Mouse (Mus musculus): ENCODE data around the gene Atl3.

The Atl3 gene

GRCm38 (mm10) chr19:7557844-7558243 lies 64.0 kb downstream of the Atl3 start:
- ATAC-seq (ENCODE audit: insufficient number of reproducible peaks, low FRiP score, low TSS enrichment) = no peak

GRCm38 (mm10) chr19:7558675-7559074 lies 64.8 kb downstream of the Atl3 start:
- no peak for ATAC-seq (ENCODE audit: insufficient number of reproducible peaks, low FRiP score, low TSS enrichment)

- no peak for ATAC-seq (ENCODE audit: insufficient number of reproducible peaks, low FRiP score, low TSS enrichment)
Observed at GRCm38 (mm10) chr19:7559986-7560385, 66.1 kb downstream of the Atl3 start.

GRCm38 (mm10) chr19:7561456-7561855 lies 67.6 kb downstream of the Atl3 start:
- no peak for ATAC-seq (ENCODE audit: insufficient number of reproducible peaks, low FRiP score, low TSS enrichment)

GRCm38 (mm10) chr19:7562601-7563129 lies 68.8 kb downstream of the Atl3 start:
- ATAC-seq (ENCODE audit: insufficient number of reproducible peaks, low FRiP score, low TSS enrichment) = no peak

- ATAC-seq (ENCODE audit: insufficient number of reproducible peaks, low FRiP score, low TSS enrichment) = no peak
Observed at GRCm38 (mm10) chr19:7563676-7564075, 69.8 kb downstream of the Atl3 start.

GRCm38 (mm10) chr19:7564457-7564856 lies 70.6 kb downstream of the Atl3 start:
- ATAC-seq (ENCODE audit: insufficient number of reproducible peaks, low FRiP score, low TSS enrichment) = no peak

- no peak for ATAC-seq (ENCODE audit: insufficient number of reproducible peaks, low FRiP score, low TSS enrichment)
Observed at GRCm38 (mm10) chr19:7566826-7567225, 73.0 kb downstream of the Atl3 start.

- no peak for ATAC-seq (ENCODE audit: insufficient number of reproducible peaks, low FRiP score, low TSS enrichment)
Observed at GRCm38 (mm10) chr19:7568364-7568763, 74.5 kb downstream of the Atl3 start.

GRCm38 (mm10) chr19:7569650-7570049 lies 75.8 kb downstream of the Atl3 start:
- ATAC-seq (ENCODE audit: insufficient number of reproducible peaks, low FRiP score, low TSS enrichment) = no peak

GRCm38 (mm10) chr19:7576180-7576579 lies 82.3 kb downstream of the Atl3 start:
- no peak for ATAC-seq (ENCODE audit: insufficient number of reproducible peaks, low FRiP score, low TSS enrichment)

- ATAC-seq (ENCODE audit: insufficient number of reproducible peaks, low FRiP score, low TSS enrichment) = no peak
Observed at GRCm38 (mm10) chr19:7577710-7578109, 83.9 kb downstream of the Atl3 start.

GRCm38 (mm10) chr19:7581042-7581441 lies 87.2 kb downstream of the Atl3 start:
- no peak for ATAC-seq (ENCODE audit: insufficient number of reproducible peaks, low FRiP score, low TSS enrichment)

GRCm38 (mm10) chr19:7583101-7583500 lies 89.3 kb downstream of the Atl3 start:
- ATAC-seq (ENCODE audit: insufficient number of reproducible peaks, low FRiP score, low TSS enrichment) = no peak

GRCm38 (mm10) chr19:7583599-7583998 lies 89.8 kb downstream of the Atl3 start:
- ATAC-seq (ENCODE audit: insufficient number of reproducible peaks, low FRiP score, low TSS enrichment) = no peak

GRCm38 (mm10) chr19:7585279-7585678 lies 91.4 kb downstream of the Atl3 start:
- no peak for ATAC-seq (ENCODE audit: insufficient number of reproducible peaks, low FRiP score, low TSS enrichment)

- ATAC-seq (ENCODE audit: insufficient number of reproducible peaks, low FRiP score, low TSS enrichment) = no peak
Observed at GRCm38 (mm10) chr19:7585764-7586163, 91.9 kb downstream of the Atl3 start.
